Mouse (Mus musculus) erythroblast, embryonic 14.5 days (primary cell): ENCODE measurements around the gene Pard3.

Experiments
- GATA1 ChIP-seq: IDR thresholded peaks from 2 replicates; pipeline ENCODE4 v1.6.1; 2012; ENCODE audit warnings: low read length, inconsistent platforms, mixed read lengths
- TAL1 ChIP-seq: IDR thresholded peaks from 3 replicates; pipeline ENCODE4 v1.6.1; 2012; ENCODE audit warnings: low read length, inconsistent platforms, mixed read lengths

- TF ChIP-seq TAL1 (no peak), GATA1 (no peak)
Measured at GRCm38 (mm10) chr8:127440834-127441485, 377.3 kb downstream of the Pard3 start.
